Mouse (Mus musculus): ENCODE results near the gene Mrpl52. TPM values are rescaled to one million over a fixed set of nuclear protein-coding genes. Genes with fewer than 3 reads are reported as not detected.

Mrpl52 gene
- total RNA-seq, 2 experiments from 2014 or later = 99.8 to 101 TPM

DNA sequence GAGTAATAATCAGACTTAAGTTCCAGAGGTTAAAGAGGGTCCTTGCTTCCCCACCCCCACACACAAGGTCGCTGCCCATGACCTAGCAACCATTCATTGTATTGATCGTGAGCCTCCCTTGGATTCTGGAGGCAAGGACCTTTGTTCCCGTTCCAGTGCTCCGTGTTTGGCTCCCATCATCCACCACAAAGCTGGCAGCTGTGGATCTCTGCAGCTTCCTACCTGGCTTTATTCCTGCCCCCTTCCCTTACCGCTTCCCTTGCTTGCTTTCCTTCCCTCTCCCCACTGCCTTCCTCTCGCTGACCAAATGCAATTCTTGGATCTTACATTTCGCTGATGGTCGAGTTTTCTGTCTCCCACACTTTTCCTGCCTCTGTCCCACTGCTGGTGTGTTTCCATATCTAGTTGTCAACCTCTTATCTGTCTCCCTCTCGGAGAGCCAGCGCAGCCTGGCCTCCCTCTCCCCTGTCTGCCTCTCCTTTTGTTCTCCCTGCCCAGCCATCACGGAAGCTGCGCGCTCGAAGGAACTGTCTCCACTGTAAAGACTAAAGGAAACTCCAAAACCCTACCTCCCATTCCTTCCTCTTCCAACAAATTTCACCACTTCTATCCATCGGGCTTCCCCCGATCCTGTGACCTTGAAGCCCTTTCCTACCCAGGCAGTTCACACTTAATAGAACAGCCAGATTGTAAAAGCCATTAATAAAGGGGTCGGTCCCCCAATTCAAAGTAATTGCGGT, 3.9 kb downstream of the Mrpl52 start:
- no peak for TF ChIP-seq CTCF (conservative IDR thresholded peaks at IDR 0.05)
- H3K4me3 ChIP-seq = peak overlapping the region; percentile 57
- H3K27ac ChIP-seq = peak overlapping the region; percentile 70
- no peak for DNase-seq (ENCODE audit: low spot score in 2 of 2)

DNA sequence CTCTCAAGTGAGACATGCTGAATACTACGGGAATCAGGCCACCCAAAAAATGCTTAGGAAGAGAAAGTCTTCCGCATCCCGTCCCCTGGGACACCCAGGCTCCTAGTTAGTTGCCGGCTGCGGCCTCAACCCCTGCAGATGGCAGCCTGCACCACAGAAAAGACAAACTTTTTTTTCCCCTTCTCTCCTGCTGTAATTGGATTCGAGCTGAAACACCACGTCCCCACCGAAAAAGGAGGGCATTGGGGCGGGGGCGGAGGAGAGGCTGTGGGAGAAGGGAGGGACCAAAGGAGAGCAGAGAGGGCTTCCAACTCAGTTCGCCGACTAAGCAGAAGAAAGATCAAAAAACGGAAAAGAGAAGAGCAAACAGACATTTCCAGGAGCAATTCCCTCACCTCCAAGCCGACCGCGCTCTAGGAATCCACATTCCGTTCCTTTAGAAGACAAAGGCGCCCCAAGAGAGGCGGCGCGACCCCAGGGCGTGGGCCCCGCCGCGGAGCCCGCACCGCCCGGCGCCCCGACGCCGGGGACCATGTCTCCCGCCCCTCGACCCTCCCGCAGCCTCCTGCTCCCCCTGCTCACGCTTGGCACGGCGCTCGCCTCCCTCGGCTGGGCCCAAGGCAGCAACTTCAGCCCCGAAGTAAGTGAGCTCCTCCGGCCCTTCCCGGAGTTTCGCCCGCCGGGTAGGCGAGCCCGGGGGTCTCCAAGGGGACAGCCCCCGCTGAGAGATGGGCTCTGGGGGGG, 4.8 kb downstream of the Mrpl52 start, which contains the start of gene Mmp14:
Gene Mmp14, plus strand, starts transcription at position 279 of the 744 bp plus-strand sequence.
- peak; percentile 67 for TF ChIP-seq CTCF (conservative IDR thresholded peaks at IDR 0.05)
- Histone ChIP-seq H3K27ac (peak within 1 kb of the TSS; percentile 82), H3K4me3 (peak within 1 kb of the TSS; percentile 57)
- peak; percentile 34 to 54 for DNase-seq (ENCODE audit: low spot score in 2 of 2)

- Histone ChIP-seq H3K4me3 (peak overlapping the region; percentile 57), H3K27ac (peak overlapping the region; percentile 82)
- DNase-seq (ENCODE audit: low spot score in 2 of 2) = no peak
- peak; percentile 13 for TF ChIP-seq CTCF (conservative IDR thresholded peaks at IDR 0.05)
Observed at GRCm38 (mm10) chr14:54432078-54432836, 5.5 kb downstream of the Mrpl52 start.

DNA sequence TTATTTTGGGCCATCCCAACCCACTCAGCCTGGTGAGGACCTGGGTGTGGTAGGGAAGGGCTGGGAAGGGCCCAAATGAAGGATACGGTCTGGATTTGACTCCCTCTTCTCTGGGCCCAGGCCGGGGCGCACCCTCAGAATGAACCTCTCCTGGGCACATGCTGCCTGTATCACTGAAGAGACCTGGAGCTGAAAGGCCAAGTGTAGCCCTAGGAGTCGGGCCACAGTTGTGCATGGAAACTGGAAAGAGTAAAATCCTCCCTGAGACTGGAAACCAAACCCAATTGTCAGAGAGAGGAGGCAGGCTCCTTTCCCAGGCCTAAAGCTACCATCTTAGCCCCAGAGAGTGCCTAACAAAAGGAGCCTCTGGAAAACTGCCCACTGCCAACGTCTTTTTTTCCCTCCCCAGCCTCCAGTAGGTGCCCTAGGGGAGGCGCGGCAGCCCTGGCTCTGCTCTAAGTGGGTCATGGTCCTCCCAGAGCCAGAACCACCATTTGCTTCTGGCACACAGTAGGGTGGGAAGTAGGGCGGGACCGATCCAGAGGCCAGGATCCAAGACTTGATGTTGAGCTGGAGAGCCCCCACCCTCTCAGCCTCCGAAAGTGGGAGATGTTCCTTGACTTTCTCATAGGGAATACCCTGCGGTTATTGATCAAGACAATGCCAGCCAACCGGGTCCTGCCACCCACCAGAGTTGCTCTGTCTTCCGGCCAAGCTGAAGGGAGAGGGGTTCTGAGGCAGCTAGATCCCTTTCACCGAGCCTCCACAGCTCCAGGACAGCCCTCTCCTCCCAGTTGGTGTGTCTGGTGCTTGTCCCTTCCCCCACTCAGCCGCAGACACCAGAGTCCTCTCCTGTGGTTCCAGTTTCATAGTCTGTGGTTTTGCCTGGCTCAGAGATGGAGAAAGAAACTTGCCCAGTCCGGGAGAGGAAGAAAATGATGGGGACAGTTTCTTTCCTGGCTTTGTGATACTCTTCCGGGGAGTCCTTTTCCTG, 6.4 kb downstream of the Mrpl52 start:
- Histone ChIP-seq H3K4me3 (peak overlapping the region; percentile 57), H3K27ac (peak overlapping the region; percentile 82)
- peak in 1 of 2 experiments; percentile 50 for DNase-seq (ENCODE audit: low spot score in 2 of 2)
- TF ChIP-seq CTCF (conservative IDR thresholded peaks at IDR 0.05) = no peak

DNA sequence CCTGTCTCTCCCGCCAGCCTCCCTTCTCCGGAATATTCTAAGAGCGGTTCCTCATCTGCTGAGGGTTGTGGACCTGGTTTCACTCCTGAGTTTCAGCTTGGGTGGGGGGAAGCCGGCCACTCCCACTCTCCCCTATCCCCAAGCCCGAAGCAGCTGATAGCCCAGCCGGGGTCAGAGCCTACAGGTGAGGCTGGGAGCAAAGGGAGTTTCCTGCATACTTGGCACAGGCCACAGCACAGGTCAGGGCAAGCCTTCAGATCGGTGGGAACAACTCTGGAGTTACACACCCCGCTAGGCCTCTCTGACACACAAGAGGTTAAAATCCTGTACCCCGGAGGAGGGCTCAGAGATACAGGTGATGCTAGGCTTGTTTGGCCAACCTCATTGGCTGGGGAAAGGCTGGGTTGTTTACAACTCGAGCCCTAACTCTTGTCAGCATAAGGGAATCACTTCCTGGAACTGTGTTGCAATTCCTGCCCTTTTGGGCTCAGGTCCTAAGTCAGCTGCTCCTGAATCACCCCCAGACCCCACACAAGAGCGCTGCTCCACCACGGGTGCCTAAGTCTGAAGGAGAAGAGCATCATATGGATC, 7.3 kb downstream of the Mrpl52 start:
- no peak for DNase-seq (ENCODE audit: low spot score in 2 of 2)
- no peak for TF ChIP-seq CTCF (conservative IDR thresholded peaks at IDR 0.05)
- peak overlapping the region; percentile 57 for H3K4me3 ChIP-seq
- peak overlapping the region; percentile 82; the same call in 1 of the 2 replicates for H3K27ac ChIP-seq

- Histone ChIP-seq H3K4me3 (no peak overlapping the region), H3K27ac (no peak overlapping the region)
- no peak for DNase-seq (ENCODE audit: low spot score in 2 of 2)
- TF ChIP-seq CTCF (conservative IDR thresholded peaks at IDR 0.05) = no peak
Observed at GRCm38 (mm10) chr14:54435194-54435918, 8.6 kb downstream of the Mrpl52 start.

- TF ChIP-seq CTCF (conservative IDR thresholded peaks at IDR 0.05) = no peak
Observed at GRCm38 (mm10) chr14:54439155-54439554, 12.4 kb downstream of the Mrpl52 start.

DNA sequence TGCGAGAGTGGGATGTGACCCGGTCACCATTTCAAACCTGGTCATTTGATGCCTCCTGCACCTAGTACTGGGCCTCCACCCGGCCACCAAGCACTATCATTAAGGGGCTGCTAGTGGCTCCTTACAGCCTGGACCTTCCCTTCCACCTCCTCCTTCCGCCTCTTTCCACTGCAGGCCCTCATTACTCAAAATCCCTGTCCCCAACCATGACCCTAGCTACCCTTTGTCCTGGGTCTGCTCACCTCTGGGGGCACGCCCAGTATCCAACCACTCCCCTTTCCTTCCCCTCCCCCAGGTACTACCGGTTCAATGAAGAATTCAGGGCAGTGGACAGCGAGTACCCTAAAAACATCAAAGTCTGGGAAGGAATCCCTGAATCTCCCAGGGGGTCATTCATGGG, 12.9 kb downstream of the Mrpl52 start:
- no peak for DNase-seq (ENCODE audit: low spot score in 2 of 2)
- H3K4me3 ChIP-seq = no peak overlapping the region
- no peak for TF ChIP-seq CTCF (conservative IDR thresholded peaks at IDR 0.05)
- H3K27ac ChIP-seq = no peak overlapping the region

More at GRCm38 (mm10) chr14:54439155-54439554, 12.4 kb downstream of the Mrpl52 start:
- no peak overlapping the region for H3K4me3 ChIP-seq
- DNase-seq (ENCODE audit: low spot score in 2 of 2) = no peak
- no peak overlapping the region for H3K27ac ChIP-seq

GRCm38 (mm10) chr14:54440538-54440937, 13.8 kb downstream of the Mrpl52 start:
- TF ChIP-seq CTCF (conservative IDR thresholded peaks at IDR 0.05) = no peak
- DNase-seq (ENCODE audit: low spot score in 2 of 2) = no peak
- H3K4me3 ChIP-seq = no peak overlapping the region
- H3K27ac ChIP-seq = no peak overlapping the region

GRCm38 (mm10) chr14:54441365-54441764, 14.7 kb downstream of the Mrpl52 start:
- Histone ChIP-seq H3K4me3 (no peak overlapping the region), H3K27ac (no peak overlapping the region)
- DNase-seq (ENCODE audit: low spot score in 2 of 2) = no peak
- TF ChIP-seq CTCF (conservative IDR thresholded peaks at IDR 0.05) = no peak

DNA sequence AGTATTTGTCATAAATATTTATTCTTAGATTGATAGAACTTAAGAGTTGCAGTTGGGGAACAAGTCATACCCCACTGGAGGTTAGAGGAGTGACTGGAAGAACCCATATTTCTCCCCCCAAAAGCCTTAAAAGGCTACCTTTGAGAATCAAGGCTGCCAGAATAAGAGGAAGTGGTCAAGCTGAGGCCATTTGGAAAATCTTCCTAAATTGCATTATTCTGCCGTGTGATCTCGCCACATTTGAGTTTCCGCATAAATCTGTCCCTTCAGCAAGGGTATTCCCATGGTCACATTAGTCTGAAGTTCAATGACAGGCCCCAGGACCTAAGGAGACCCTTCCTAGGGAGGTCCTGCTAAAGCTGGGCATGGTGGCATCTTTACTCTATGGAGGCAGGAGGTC, 15.8 kb downstream of the Mrpl52 start:
- no peak for TF ChIP-seq CTCF (conservative IDR thresholded peaks at IDR 0.05)
- H3K4me3 ChIP-seq = no peak overlapping the region
- DNase-seq (ENCODE audit: low spot score in 2 of 2) = no peak
- H3K27ac ChIP-seq = no peak overlapping the region

Data from layer of hippocampus, adult 2 months (tissue).